Mouse (Mus musculus) olfactory bulb, adult 2 months (tissue): Measurements from ENCODE around the gene Col6a2.

Experiments
- CTCF ChIP-seq: fragments of 200-500 bp; IDR thresholded peaks from 2 replicates; pipeline ENCODE4 v1.5.1; 2012; ENCODE audit warnings: low read depth, mild to moderate bottlenecking, low read length, moderate library complexity; ENCODE audit not compliant: insufficient read depth
- POLR2A ChIP-seq: fragments of 200-500 bp; IDR thresholded peaks from 2 replicates; pipeline ENCODE4 v1.6.1; 2012; ENCODE audit warnings: mild to moderate bottlenecking, low read depth, low read length, moderate library complexity; ENCODE audit not compliant: insufficient read depth

- TF ChIP-seq POLR2A, result no peak
- no peak for TF ChIP-seq CTCF
Observed at GRCm38 (mm10) chr10:76630657-76631056, 7.2 kb upstream of the Col6a2 start.
